Mouse (Mus musculus) forebrain, embryonic 13.5 days (tissue): ENCODE results near the gene Acsl1. TPM values are rescaled to one million over a fixed set of nuclear protein-coding genes. Genes with fewer than 3 reads are reported as not detected.
"Not testable (repeated sequence)": the region's sequence is repeated elsewhere in the genome, so short reads cannot be mapped to it uniquely, and the experiment has no call there.

Experiments used
- ATAC-seq: fragments of 200-750 bp; cut with Nextera tagmentation; 2 replicates; pipeline ENCODE4 v1.8.0; 2017
- H3K27ac ChIP-seq: fragments of 300-500 bp; sonication (generic); 2 replicates; pipeline ENCODE4 v1.5.1; 2015; ENCODE audit warnings: inconsistent platforms, mild to moderate bottlenecking, moderate library complexity
- H3K27me3 ChIP-seq: fragments of 300-500 bp; sonication (generic); 2 replicates; pipeline ENCODE4 v1.6.1; 2015; ENCODE audit warnings: mild to moderate bottlenecking, inconsistent platforms
- H3K36me3 ChIP-seq: fragments of 300-500 bp; sonication (generic); 2 replicates; pipeline ENCODE4 v1.6.1; 2015; ENCODE audit warnings: mild to moderate bottlenecking, inconsistent platforms; ENCODE audit not compliant: poor library complexity, severe bottlenecking
- H3K4me1 ChIP-seq: fragments of 300-500 bp; sonication (generic); 2 replicates; pipeline ENCODE4 v1.6.1; 2015; ENCODE audit warnings: inconsistent platforms
- H3K4me2 ChIP-seq: fragments of 300-500 bp; sonication (generic); 2 replicates; pipeline ENCODE4 v1.6.1; 2015; ENCODE audit warnings: inconsistent platforms, mild to moderate bottlenecking, moderate library complexity
- H3K4me3 ChIP-seq: fragments of 300-500 bp; sonication (generic); 2 replicates; pipeline ENCODE4 v1.5.1; 2015; ENCODE audit warnings: mild to moderate bottlenecking, inconsistent platforms
- H3K9ac ChIP-seq: fragments of 300-500 bp; sonication (generic); 2 replicates; pipeline ENCODE4 v1.6.1; 2015; ENCODE audit warnings: mild to moderate bottlenecking, inconsistent platforms
- H3K9me3 ChIP-seq: fragments of 300-500 bp; sonication (generic); replicated peaks from 2 replicates; pipeline ENCODE4 v1.6.1; 2016; ENCODE audit warnings: inconsistent platforms
- WGBS: fragments of 180-500 bp; shearing (Covaris S2); methylation state at CpG from one replicate; pipeline ENCODE4 v1.1.7; 2015; 5-methylcytosine and 5-hydroxymethylcytosine counted together
- polyA plus RNA-seq: library from polyadenylated mRNA; unstranded; fragments of >200 nt; fragmentation: Nextera tagmentation; extraction: Ambion mirVana; gene quantifications from 2 replicates; pipeline ENCODE4 v1.2.1, GENCODE M21; 2015

The Acsl1 gene
- polyA plus RNA-seq, 1 experiment from 2014 or later, result 5.8 TPM

- Histone ChIP-seq H3K27me3 (no peaks in the 10 kb centered on the region), H3K9me3 (no peaks in the 10 kb centered on the region), H3K4me3 (no peak overlapping the region), H3K9ac (no peak overlapping the region), H3K36me3 (peaks cover 52% of the 10 kb centered on the region), H3K27ac (no peak overlapping the region), H3K4me1 (no peaks in the 10 kb centered on the region), H3K4me2 (no peak overlapping the region)
- ATAC-seq, result no peak
- 96% methylated on average over 9 of the region's 9 CpGs for WGBS
Measured at GRCm38 (mm10) chr8:46578794-46579193, 108.0 kb downstream of the Acsl1 start.

- H3K9ac ChIP-seq, H3K9me3 ChIP-seq, ATAC-seq, H3K27me3 ChIP-seq, H3K4me3 ChIP-seq, H3K4me1 ChIP-seq, H3K4me2 ChIP-seq, H3K27ac ChIP-seq: not testable (repeated sequence)
- WGBS, result 46% methylated on average over 4 of the region's 4 CpGs
- peaks cover 17% of the 10 kb centered on the region for H3K36me3 ChIP-seq
Measured at GRCm38 (mm10) chr8:46584328-46584727, 113.5 kb downstream of the Acsl1 start.

- no peak overlapping the region for H3K27ac ChIP-seq
- H3K9ac ChIP-seq, result no peak overlapping the region
- no peak for ATAC-seq
- H3K4me3 ChIP-seq, result no peak overlapping the region
- H3K27me3 ChIP-seq, result no peaks in the 10 kb centered on the region
- H3K4me1 ChIP-seq, result no peaks in the 10 kb centered on the region
- WGBS, result 82% methylated on average over 3 of the region's 3 CpGs
- H3K36me3 ChIP-seq, result peaks cover 15% of the 10 kb centered on the region; the same call in 1 of the 2 replicates
- no peaks in the 10 kb centered on the region for H3K9me3 ChIP-seq
- no peak overlapping the region for H3K4me2 ChIP-seq
Measured at GRCm38 (mm10) chr8:46585576-46585975, 114.7 kb downstream of the Acsl1 start.

Other genes starting within 250 kb of the Acsl1 start
- gene Helt, start 176.4 kb upstream of the Acsl1 start, polyA plus RNA-seq, result 7.9 and 10.5 TPM in 2 replicates
- gene Cenpu, start 81.0 kb downstream of the Acsl1 start, polyA plus RNA-seq, result 23.0 and 25.5 TPM in 2 replicates
- 8.3 and 10.3 TPM in 2 replicates for gene Primpol, start 146.2 kb downstream of the Acsl1 start, polyA plus RNA-seq
- 208 and 213 TPM in 2 replicates for gene Casp3, start 146.3 kb downstream of the Acsl1 start, polyA plus RNA-seq